Mouse (Mus musculus) liver, embryonic 14.5 days (tissue): ENCODE data around the gene Pbx2.

ENCODE experiments used
- CTCF ChIP-seq: IDR thresholded peaks from 2 replicates; pipeline ENCODE4 v1.5.1; 2016; ENCODE audit warnings: antibody characterized with exemption, low read depth, control low read depth
- EP300 ChIP-seq: IDR thresholded peaks from 2 replicates; pipeline ENCODE4 v1.6.1; 2016; ENCODE audit warnings: antibody characterized with exemption, low read depth

DNA sequence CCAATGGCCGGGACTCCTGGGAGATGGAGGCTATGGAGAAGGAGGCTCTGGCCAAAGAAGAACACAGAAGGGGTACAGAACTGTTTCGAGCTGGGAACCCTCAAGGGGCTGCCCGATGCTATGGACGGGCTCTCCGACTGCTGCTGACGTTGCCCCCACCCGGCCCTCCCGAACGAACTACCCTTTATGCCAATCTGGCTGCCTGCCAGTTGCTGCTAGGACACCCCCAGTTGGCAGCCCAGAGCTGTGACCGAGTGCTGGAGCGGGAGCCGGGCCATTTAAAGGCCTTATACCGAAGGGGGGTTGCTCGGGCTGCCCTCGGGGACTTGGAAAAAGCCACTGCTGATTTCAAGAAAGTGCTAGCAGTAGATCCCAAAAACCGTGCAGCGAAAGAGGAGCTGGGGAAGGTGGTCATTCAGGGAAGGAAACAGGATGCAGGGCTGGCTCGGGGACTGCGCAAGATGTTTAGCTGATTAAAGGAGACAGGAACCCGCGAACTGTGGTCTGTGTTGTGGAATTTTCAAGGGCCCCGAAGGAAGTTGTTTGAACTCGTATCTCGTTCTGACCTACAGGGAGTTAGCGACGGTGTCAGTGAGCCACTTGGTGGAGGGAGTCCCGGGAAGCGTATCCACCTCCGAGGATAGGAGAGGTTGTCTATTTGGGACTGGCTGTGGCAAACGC, 54.9 kb downstream of the Pbx2 start:
- TF ChIP-seq CTCF (no peak), EP300 (no peak)
